Mouse (Mus musculus): ENCODE measurements around the gene Gsn. TPM values are rescaled to one million over a fixed set of nuclear protein-coding genes. Genes with fewer than 3 reads are reported as not detected.

Gene Gsn
- polyA plus RNA-seq, 1 experiment: 0.36 TPM

DNA sequence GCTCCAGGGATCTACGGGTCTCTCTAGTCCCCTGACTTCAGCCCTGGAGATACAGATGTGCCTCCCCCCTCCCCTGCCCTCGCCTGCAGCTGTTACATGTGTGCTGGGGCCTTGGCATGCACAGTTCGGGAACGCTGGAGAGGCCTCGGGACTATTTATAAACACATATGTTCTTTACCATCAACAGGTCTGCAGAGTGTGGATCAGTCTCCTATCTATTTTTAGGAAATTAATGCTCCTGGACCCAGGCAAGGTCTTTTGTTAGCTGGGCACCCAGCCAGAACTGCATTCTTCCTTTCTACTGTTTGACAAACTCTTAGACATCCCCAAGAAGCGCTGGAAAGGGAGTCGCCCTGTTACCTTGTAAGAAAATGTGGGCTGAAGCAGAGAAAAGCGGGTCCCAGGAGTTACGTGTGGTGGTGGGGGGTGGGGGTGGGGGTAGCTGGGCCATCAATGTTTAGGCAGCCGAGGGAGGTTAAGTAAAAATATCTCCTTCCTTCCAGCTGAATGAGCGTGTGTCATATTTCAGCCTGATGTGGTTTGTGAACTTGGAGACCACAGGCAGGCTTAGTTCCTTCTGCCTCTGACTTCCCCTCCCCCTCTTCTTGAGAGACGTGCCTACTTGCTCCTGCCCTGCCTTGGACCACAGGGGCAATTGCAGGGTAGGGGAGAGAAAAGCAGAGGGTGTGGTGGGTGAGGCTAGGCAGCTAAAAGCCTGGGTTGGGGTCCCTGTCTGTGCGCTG lies 3.3 kb downstream of the Gsn start:
- no peak for TF ChIP-seq TAL1 (IDR thresholded peaks at IDR 0.05; ENCODE audit: low read length)
- Histone ChIP-seq H3K4me3 (replicated peaks) (no peak overlapping the region), H3K4me1 (ENCODE audit: control insufficient read depth) (peaks cover 20% of the 10 kb centered on the region), H3K36me3 (ENCODE audit: control insufficient read depth) (no peaks in the 10 kb centered on the region), H3K9me3 (ENCODE audit: control insufficient read depth, low read length) (no peaks in the 10 kb centered on the region), H3K27me3 (ENCODE audit: control insufficient read depth) (peaks cover 48% of the 10 kb centered on the region)

DNA sequence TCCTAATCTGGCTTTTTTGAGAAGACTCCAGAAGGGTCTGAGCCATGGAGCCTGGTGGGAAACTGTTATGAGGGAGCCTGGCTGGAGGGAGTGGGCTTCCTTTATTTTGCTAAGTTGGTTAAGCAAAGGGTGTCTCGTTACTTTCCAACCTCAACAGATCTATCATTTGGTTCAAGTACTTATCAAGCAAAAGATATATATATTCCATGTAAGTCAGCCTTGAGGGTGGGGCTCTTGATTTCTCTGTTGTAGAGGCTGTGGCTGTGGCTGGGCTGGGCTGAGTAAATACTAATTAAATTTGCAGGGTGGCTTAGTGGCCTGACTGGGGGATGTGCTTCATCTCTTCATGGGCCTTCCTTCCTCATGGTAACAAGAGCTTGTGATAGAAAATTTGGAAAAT lies 4.1 kb downstream of the Gsn start:
- Histone ChIP-seq H3K4me3 (replicated peaks) (no peak overlapping the region), H3K4me1 (ENCODE audit: control insufficient read depth) (peaks cover 22% of the 10 kb centered on the region), H3K36me3 (ENCODE audit: control insufficient read depth) (no peaks in the 10 kb centered on the region), H3K27me3 (ENCODE audit: control insufficient read depth) (peaks cover 40% of the 10 kb centered on the region), H3K9me3 (ENCODE audit: control insufficient read depth, low read length) (no peaks in the 10 kb centered on the region)
- TF ChIP-seq GATA1 (IDR thresholded peaks at IDR 0.05; ENCODE audit: low read length): no peak
- TF ChIP-seq TAL1 (IDR thresholded peaks at IDR 0.05; ENCODE audit: low read length): no peak

DNA sequence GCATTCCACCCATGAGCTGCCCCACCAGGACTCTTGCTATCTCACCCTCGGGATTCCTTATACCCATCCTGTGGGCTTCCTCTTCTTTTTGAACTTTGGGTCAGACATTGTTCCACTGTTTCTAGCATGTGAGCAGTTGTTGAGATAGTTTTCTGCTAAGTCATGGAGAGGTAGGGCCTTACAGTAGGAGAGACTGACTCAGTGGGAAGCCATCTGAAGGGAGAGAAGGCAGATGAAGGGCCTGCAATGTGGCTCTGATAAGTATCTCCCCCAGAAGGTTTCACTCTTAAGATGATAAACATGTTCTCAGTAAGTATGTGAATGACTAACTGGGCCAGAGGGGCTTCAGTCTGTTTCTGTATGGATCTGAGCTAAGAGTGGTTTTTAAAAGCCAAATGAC lies 7.9 kb downstream of the Gsn start:
- peaks cover 5% of the 10 kb centered on the region; the same call in 1 of the 2 replicates for H3K27me3 ChIP-seq (ENCODE audit: control insufficient read depth)
- peaks cover 7% of the 10 kb centered on the region for H3K4me1 ChIP-seq (ENCODE audit: control insufficient read depth)
- H3K36me3 ChIP-seq (ENCODE audit: control insufficient read depth): no peaks in the 10 kb centered on the region
- TF ChIP-seq TAL1 (IDR thresholded peaks at IDR 0.05; ENCODE audit: low read length) (no peak), GATA1 (IDR thresholded peaks at IDR 0.05; ENCODE audit: low read length) (no peak)
- H3K9me3 ChIP-seq (ENCODE audit: control insufficient read depth, low read length): no peaks in the 10 kb centered on the region
- no peak overlapping the region for H3K4me3 ChIP-seq (replicated peaks)

DNA sequence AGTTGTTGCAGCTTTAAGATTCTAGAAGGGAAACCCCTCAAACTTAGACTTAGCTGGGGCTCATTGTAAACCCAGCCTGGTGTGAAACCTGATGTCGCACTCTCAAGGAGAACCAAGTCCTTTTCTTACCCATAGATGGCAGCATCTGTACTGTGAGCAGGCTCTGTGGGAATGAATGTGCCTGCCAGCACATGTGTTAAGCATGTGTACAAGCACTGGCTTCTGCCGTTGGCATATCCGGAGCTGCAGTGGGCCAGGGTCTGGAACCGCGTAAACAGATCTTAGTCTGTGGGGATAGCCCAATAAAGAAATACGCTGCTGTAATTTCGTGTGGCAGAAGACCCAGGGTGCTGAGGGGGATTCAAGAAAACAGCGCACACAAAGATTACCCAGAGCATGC lies 9.1 kb downstream of the Gsn start:
- H3K36me3 ChIP-seq (ENCODE audit: control insufficient read depth): no peaks in the 10 kb centered on the region
- TF ChIP-seq TAL1 (IDR thresholded peaks at IDR 0.05; ENCODE audit: low read length) (no peak), GATA1 (IDR thresholded peaks at IDR 0.05; ENCODE audit: low read length) (no peak)
- no peak overlapping the region for H3K4me3 ChIP-seq (replicated peaks)
- peaks cover 7% of the 10 kb centered on the region for H3K4me1 ChIP-seq (ENCODE audit: control insufficient read depth)
- H3K9me3 ChIP-seq (ENCODE audit: control insufficient read depth, low read length): no peaks in the 10 kb centered on the region
- H3K27me3 ChIP-seq (ENCODE audit: control insufficient read depth): no peaks in the 10 kb centered on the region

DNA sequence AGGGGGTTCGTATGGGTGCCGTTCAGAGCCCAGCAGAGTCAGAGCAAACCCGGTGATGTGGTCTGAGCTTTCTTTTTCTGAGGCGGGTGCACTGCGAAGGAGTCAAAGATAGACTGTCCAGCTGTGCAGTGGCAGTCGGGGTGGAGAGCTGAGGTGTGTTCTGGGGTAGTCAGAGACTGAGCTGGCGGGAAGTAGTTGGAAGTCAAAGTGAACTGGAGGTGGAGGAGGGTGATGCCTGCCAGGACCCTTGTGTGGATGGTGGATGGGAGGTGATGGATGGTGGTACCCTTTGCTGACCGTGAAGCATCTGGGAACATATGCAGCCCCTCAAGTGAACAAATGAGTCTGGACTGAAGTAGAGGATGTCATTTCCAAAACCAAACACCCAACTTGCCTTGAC lies 9.6 kb downstream of the Gsn start:
- H3K9me3 ChIP-seq (ENCODE audit: control insufficient read depth, low read length): no peaks in the 10 kb centered on the region
- no peaks in the 10 kb centered on the region for H3K36me3 ChIP-seq (ENCODE audit: control insufficient read depth)
- H3K27me3 ChIP-seq (ENCODE audit: control insufficient read depth): no peaks in the 10 kb centered on the region; the same call in 1 of the 2 replicates
- no peak for TF ChIP-seq TAL1 (IDR thresholded peaks at IDR 0.05; ENCODE audit: low read length)
- TF ChIP-seq GATA1 (IDR thresholded peaks at IDR 0.05; ENCODE audit: low read length): no peak
- H3K4me3 ChIP-seq (replicated peaks): no peak overlapping the region
- H3K4me1 ChIP-seq (ENCODE audit: control insufficient read depth): peaks cover 7% of the 10 kb centered on the region

DNA sequence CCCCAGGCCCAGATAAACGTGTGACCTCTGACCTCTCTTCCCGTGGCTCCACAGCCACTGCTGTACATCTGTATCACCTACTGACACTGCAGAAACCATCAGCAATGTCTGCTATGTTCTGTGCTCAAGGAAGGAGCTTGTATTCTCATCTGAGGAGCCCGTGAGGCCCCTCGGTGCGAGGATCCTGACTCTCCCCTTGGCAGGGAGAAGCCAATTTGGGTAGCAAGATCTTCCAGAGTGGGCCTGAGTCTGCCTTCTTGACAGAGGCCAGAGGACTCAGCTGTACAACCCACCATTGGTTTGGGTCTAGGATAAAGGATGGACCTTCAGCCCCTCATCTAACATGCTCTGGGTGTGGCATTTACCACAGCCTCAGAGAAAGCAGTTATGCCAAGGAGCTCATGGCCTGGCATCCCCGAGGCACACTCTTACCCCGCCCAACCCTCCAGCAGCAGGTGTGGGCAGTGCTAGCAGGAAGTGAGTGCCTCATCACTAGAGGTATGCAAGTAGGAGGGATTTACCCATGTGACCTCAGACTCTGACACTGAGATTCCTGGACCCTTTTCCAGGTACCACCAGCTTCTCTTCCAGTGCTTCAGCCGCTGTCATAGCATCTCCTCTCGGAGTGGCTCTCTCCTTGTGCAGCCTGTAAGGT lies 10.2 kb downstream of the Gsn start:
- TF ChIP-seq TAL1 (IDR thresholded peaks at IDR 0.05; ENCODE audit: low read length) (no peak), GATA1 (IDR thresholded peaks at IDR 0.05; ENCODE audit: low read length) (no peak)
- Histone ChIP-seq H3K9me3 (ENCODE audit: control insufficient read depth, low read length) (no peaks in the 10 kb centered on the region), H3K4me3 (replicated peaks) (no peak overlapping the region), H3K27me3 (ENCODE audit: control insufficient read depth) (no peaks in the 10 kb centered on the region; the same call in 1 of the 2 replicates), H3K4me1 (ENCODE audit: control insufficient read depth) (peaks cover 7% of the 10 kb centered on the region), H3K36me3 (ENCODE audit: control insufficient read depth) (no peaks in the 10 kb centered on the region)

DNA sequence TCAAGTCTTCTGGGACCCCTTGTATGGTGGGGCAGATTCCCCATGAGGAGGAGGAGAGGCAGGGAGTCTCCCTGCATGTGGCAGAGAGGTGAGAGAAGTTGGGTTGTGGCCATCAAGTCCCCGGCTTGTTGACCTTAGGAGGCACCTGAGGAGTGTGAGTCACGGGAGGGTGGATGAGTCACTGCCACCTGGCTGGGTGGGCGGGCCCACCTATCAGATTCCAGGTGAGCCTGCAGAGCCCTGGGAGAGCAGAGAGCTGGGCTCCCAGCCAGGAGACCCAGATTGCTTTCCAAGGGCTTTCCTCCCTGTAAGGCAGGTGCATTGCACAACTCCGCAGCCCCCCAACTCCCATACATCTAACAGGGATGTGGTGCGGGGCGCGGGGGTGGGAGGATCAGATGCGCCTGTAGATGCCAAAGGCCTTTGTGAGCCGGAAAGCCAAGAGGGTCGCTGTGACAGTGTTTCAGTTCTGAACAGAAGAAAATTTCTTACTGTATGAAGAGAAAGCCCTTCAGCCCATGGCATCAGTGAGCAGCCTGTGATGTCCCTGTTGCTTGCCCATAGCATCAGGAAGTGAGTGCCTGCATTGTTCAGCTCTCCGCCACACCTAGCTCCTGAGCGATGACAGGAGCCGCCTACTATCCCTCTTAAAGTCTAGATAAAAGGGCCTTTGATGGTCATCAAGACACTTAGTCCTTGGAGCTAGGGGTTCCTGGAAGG lies 11.1 kb downstream of the Gsn start:
- no peaks in the 10 kb centered on the region; the same call in 1 of the 2 replicates for H3K27me3 ChIP-seq (ENCODE audit: control insufficient read depth)
- no peaks in the 10 kb centered on the region for H3K9me3 ChIP-seq (ENCODE audit: control insufficient read depth, low read length)
- no peaks in the 10 kb centered on the region for H3K36me3 ChIP-seq (ENCODE audit: control insufficient read depth)
- H3K4me1 ChIP-seq (ENCODE audit: control insufficient read depth): peaks cover 7% of the 10 kb centered on the region
- TF ChIP-seq GATA1 (IDR thresholded peaks at IDR 0.05; ENCODE audit: low read length): no peak
- no peak for TF ChIP-seq TAL1 (IDR thresholded peaks at IDR 0.05; ENCODE audit: low read length)
- H3K4me3 ChIP-seq (replicated peaks): no peak overlapping the region

DNA sequence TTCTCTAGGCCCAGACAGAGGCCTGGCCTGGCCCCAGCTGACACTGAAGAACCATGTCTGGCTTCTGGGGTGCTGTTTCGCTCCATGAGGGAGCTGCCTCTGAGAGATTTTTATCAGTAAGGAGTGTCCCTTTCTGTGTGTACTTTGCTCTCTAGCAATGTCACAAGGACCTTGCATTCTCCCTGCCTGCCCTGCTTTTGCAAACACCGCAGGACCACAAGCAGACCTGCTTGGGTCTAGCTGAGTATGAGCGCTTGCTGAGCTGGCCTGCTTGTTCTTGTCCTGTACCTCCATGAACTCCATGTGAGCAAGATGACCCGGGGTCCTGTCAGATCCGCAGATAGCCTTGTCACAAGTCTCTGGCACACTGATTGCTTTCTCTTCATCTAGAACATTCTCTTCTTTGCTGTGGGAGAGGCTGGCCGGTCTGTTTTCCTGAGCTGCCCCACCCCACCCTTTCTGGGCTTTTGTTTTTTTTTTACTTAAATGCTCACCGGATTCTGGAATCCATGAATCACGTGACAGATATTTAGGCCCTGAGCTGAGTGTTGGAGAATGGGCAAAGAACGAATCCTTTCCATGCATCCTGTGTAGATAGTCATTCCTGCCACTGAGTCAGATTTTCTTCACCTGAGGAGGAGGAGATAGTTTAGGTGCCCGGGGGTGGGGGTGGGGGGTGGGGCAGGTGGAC lies 11.8 kb downstream of the Gsn start:
- Histone ChIP-seq H3K4me3 (replicated peaks) (no peak overlapping the region), H3K4me1 (ENCODE audit: control insufficient read depth) (peaks cover 7% of the 10 kb centered on the region), H3K36me3 (ENCODE audit: control insufficient read depth) (no peaks in the 10 kb centered on the region), H3K27me3 (ENCODE audit: control insufficient read depth) (no peaks in the 10 kb centered on the region; the same call in 1 of the 2 replicates), H3K9me3 (ENCODE audit: control insufficient read depth, low read length) (no peaks in the 10 kb centered on the region)
- no peak for TF ChIP-seq TAL1 (IDR thresholded peaks at IDR 0.05; ENCODE audit: low read length)
- no peak for TF ChIP-seq GATA1 (IDR thresholded peaks at IDR 0.05; ENCODE audit: low read length)

All from erythroblast, embryonic 14.5 days (primary cell).